Mouse (Mus musculus) lung, postnatal 14 days (tissue): ENCODE results near the gene Cops2.

Source experiments
- DNase-seq: peaks from one replicate; pipeline ENCODE4 v3.0.0; 2021

Gene Cops2

DNA sequence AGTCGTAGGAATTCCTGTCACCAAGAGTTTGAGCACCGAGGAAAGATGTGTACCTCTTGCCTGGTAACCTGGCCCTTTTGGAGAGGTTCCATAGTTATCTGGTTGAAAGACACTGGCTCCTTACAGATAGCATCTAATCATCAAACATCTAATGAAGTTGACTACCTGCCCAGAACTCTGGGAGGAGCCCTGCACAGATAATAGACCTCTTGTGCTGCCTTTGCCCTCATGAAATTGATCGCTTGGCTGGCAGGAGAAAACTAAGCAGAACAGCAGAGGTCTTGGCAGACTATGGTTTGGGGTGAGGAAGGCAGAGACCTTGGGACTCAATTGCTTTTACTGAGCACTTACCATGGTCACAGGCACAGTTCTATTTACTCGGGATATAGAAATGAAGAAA lies 38.5 kb downstream of the Cops2 start:
- no peak for DNase-seq

- DNase-seq, result no peak
Observed at GRCm38 (mm10) chr2:125813972-125814595, 44.9 kb downstream of the Cops2 start.

- no peak for DNase-seq
Observed at GRCm38 (mm10) chr2:125811332-125811731, 47.6 kb downstream of the Cops2 start.

DNA sequence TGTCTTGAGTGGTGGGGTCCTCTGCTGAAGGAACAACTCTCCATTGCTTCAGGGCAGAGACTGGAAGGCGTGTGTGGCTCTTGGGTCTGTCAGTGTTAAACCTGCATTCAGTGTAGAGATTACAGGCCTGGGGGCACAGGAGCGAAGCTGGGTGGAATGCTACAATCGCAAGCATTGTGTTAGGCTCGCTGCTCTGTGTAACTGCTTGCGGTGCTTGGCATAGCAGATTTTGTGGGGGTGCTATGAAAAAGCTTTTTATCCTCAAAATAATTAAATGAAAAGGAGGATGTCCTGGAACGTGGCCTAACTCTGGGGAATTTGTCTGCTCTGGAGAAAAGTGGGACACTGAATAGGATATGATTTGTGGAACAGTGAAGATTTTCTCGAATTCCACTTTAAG lies 49.4 kb downstream of the Cops2 start:
- no peak for DNase-seq

GRCm38 (mm10) chr2:125805826-125806225 lies 53.1 kb downstream of the Cops2 start:
- DNase-seq, result no peak

GRCm38 (mm10) chr2:125801947-125802346 lies 57.0 kb downstream of the Cops2 start:
- DNase-seq, result no peak

DNA sequence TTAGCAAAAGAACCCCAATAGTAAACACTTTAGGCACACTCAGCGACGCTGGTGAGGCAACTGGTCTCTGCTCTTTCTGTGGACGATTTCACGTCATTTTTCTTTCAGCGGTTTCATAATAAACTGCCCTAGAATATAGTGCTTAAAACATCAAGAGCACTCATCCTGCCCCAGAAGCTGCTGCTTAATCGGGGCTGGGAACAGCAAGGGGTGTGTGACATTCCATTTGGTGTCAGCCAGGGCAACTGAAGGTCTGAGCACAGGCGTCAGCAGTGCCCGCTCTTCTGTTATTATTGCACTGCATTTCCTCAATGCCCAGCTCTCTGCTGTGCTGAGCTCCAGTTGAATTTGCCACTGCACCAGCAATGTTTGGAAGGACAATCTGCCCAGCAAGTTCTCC lies 57.9 kb downstream of the Cops2 start:
- peak; percentile 44 for DNase-seq

- peak; percentile 20 for DNase-seq
Observed at GRCm38 (mm10) chr2:125800428-125800827, 58.5 kb downstream of the Cops2 start.

DNA sequence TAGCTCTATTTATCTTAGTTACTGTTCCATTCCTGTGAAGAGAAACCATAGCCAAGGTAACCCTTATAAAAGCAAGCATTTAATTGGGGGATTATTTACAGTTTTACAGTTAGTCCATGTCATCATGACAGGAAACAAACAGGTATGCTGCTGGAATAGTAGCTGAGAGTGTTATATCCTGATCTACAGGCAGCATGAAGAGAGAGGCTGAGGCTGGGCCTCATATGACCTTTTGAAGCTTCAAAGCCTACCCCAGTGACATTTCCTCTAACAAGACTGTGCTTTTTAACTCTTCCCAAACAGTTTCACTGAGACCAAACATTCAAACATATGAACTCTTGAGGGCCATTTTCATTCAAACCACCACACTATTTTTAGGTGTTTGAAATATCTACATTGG lies 61.1 kb downstream of the Cops2 start:
- DNase-seq, result no peak

GRCm38 (mm10) chr2:125795118-125795517 lies 63.8 kb downstream of the Cops2 start:
- DNase-seq, result no peak

DNA sequence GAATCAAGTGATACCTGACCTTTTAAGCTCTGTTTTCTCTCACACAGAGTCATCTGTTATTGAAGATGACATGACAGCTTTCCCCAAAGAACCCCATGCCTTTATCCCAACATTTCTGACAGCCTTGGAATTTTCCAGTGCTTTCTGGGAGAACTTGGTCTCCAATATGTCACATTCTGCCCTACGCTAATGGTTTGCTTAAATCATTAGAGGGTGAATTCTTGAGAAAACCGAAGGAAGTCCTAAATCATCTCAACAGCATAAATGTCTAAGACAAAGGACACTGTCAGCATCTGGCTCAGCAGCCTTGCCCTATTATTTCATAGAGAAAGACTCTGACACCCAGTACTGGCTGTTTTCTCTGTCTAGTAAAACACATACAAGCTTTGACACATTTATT lies 64.8 kb downstream of the Cops2 start:
- DNase-seq, result no peak

DNA sequence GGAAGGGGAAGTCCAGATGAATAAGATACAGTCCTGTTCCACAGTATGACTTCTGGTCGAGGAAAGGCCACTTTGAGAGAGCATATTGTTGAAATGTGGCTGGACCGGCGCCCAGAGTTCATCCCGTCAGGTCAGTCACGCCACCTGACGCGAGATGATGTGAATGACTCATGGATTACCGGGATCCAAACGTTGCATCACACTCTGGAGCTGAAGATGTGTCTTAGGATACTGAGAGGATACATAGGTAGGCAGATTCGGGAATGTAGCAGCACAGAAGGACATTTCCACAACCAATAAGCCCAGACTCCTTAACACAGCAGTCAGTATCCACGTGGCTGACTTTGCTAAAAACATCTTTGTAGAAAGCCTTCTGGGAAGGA lies 66.1 kb downstream of the Cops2 start:
- peak; percentile 58 for DNase-seq

DNA sequence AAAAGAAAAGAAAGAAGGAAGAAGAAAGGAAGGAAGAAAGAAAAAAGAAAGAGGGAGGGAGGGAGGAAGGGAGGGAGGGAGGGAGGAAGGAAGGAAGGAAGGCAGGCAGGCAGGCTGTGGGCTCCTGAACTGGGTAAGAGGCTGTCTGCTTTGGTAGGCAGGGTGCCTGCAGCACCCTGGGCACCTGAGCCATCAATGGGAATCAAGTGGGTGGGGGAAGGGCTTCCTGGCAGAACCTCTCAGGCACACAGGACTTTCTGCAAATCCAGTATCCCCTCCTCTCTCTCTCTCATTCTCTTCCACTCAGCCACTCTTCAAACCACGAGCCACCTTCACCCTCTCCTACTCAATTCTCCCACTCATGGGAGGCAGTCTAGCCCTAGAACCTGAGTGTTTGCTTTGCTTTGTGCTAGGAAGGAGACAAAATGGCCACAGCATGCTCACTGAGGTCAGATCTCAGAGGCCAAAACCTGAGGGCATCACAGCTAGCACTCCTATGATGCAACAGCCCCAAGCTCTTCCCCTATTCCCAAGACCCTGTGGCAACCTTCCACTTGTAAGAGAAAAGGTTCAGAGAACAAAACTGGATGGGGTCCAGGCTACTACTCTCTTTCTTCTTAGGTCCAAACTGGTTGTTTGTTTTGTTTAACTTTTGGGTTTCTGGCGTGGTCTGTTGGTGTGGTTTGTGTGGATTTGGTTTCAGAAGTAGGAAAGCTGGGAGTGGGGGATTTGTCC lies 66.6 kb downstream of the Cops2 start:
- peak; percentile 74 for DNase-seq

GRCm38 (mm10) chr2:125791485-125791885 lies 67.5 kb downstream of the Cops2 start:
- no peak for DNase-seq

- no peak for DNase-seq
Observed at GRCm38 (mm10) chr2:125790242-125790641, 68.7 kb downstream of the Cops2 start.

GRCm38 (mm10) chr2:125789265-125789664 lies 69.7 kb downstream of the Cops2 start:
- no peak for DNase-seq

DNA sequence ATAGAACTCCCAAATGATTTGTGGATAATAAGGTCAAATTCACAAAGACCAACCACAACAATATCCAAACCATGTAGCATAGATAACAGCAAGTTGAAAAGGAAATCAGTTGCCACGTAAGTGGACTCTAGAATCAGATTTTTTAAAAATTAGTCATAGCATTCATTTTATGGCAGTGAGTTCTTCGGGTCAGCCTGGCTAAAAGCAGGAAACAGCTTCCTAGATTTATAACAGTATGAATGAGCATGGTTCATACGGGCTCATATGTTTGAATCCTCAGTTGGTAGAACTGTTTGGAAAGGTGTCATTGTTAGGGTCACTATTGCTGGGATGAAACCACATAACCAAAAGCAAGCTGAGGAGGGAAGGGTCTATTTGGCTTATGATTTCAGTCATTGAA lies 70.2 kb downstream of the Cops2 start:
- no peak for DNase-seq

DNA sequence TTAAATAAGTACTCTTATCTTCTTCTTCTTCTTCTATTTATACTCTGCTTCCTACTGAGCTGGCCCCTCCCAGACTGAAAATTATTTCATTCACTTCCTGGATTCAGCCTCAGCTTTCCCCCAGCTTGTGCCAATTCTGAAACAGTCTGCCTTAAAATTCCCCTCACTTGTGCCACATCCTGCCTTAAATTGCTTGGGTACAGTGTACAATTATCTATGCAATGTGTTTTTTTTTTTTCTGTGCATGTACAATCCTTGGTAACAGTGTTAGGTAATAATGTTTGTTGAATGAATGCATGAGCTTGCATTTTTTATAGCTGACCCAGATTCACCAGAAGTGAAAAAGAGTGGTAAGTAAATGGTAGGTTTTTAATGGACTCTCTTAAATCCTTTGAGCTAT lies 70.6 kb downstream of the Cops2 start:
- no peak for DNase-seq

DNA sequence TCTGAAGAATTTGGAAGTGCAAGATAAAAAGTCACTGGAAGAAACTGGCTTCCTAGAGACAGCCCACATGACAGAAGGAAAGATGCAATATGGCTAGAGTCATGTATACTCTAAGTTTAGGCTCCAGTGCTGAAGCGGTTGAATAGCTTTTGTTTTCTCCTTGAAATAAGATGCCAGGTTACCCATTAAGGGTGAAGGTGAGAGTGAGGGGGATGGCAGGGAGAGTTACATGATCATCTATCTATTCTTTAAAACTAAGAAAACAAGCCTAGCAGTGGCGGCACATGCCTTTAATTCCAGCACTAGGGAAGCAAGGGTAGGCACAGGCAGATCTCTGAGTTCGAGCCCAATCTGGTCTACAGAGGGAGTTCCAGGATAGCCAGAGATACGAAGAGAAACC lies 73.9 kb downstream of the Cops2 start:
- DNase-seq, result no peak

GRCm38 (mm10) chr2:125784392-125784791 lies 74.5 kb downstream of the Cops2 start:
- DNase-seq, result no peak

- DNase-seq, result no peak
Observed at GRCm38 (mm10) chr2:125783868-125784267, 75.1 kb downstream of the Cops2 start.

GRCm38 (mm10) chr2:125782719-125783109 lies 76.2 kb downstream of the Cops2 start, which contains the start of gene Secisbp2l:
Gene Secisbp2l (minus strand): TSS chr2:125782870.
- DNase-seq, result peak; percentile 95

DNA sequence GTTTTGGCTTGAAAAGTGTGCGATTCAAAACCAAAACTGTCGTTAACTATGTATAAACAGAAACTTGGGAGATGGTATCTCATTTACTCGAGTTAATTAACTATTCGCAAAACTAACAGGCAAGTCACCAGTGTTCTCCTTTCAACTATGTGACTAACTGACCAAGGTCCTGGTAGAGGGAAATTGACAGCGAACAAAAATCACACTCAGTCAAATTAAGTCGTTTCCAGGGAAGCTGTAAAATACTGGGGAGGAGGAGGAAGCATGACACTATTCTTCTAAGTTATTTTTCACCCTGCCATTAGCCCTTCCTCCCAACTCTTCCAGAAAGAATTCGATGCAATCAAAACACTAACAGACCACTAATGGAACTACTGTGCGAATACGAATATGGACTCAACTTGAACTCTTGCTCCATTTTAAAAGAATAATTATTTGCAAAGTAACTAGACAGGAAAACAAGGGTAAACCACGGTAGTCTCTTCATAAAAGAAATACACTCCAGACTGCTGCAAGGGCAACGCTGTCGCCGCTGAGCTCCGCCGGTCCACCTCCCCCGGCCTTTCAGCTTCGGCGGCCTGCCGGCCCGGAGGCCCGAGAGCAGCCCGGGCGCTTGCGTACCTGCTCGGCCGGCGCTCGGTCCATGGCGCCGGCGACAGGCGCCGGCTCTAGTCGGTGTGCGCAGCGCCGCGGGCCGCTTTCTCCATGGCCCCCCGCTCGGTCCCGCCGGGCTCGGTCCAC lies 76.8 kb downstream of the Cops2 start:
- no peak for DNase-seq

DNA sequence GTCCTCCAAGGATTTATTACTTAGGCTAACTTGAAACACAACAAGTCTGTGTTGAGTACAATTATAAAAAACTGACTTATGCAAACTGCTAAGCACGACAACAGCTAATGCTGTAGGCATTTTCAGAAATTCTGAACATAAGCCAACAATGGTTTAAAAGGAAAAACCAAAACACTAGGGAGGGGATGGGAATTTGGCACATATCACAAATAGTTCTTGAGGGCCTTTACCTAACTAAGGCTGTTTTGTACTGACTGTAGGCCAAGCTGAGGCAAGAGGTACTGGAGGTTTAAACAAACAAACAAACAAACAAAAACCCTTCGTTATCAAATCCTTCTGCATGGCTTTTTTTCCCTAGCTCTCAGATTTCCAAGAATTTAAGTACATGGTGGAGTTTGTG lies 77.9 kb downstream of the Cops2 start:
- DNase-seq, result no peak
